Mouse (Mus musculus) bone marrow, adult 2 months (tissue): ENCODE measurements around the gene Sash3.

Source experiments
- CTCF ChIP-seq: fragments of 200-500 bp; IDR thresholded peaks from 2 replicates; pipeline ENCODE4 v1.5.1; 2011; ENCODE audit warnings: low read length, control low read depth; ENCODE audit not compliant: control insufficient read depth, insufficient read depth
- POLR2A ChIP-seq: fragments of 200-500 bp; IDR thresholded peaks from 2 replicates; pipeline ENCODE4 v1.6.1; 2011; ENCODE audit warnings: low read depth, mild to moderate bottlenecking, control low read depth, low read length, borderline replicate concordance; ENCODE audit not compliant: control insufficient read depth

GRCm38 (mm10) chrX:48153949-48154348, 7.7 kb downstream of the Sash3 start:
- TF ChIP-seq POLR2A (no peak), CTCF (no peak)
